Mouse (Mus musculus): ENCODE measurements around the gene Gm44503. TPM values are rescaled to one million over a fixed set of nuclear protein-coding genes. Genes with fewer than 3 reads are reported as not detected.

Gene Gm44503
- not detected in 2 replicates for polyA plus RNA-seq (2015; fragmentation: Nextera tagmentation; extraction: Ambion mirVana)

DNA sequence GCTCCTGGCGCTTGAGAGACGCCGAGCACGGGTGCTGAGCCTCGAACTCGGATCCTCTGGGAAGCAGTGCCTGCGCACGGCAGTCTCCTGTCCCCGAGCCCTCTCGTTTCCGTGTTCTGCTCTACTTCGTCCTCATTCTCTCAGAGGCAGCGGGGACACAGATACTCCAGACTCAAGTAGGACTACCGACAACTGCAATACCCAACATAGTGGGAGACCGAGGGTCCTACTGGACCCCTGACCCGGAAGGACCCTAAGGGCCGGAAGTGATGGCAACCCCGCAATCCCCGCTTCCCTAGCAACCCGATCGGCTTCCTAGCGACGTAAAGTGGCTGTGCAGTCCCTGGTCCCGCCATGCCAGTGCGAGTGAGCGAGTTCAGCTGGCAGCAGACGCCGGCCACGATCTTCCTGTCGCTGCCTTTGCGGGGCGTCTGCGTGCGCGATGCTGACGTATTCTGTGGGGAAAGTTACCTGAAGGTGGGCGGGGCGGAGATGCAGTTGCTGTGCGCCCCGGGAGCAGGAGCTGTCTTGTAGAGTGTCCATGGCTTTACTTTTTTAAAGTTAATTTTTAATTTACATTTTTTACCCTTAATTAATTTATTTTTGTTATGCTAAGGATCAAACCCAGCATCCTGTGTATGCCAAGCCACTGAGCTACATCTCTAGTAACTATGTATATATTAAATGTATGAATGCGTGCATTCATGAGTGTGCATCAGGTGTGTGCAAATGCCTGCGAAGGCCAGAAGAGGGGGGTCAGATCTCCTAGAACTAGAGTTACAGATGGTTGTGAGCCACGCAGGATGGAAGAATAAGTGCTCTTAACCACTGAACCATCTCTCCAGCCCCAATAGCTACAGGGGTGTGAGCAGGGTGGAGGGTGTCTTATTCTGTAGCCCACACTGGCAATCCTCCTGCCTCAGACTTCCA is at the start of gene Gm44503, which contains the start of gene Dyx1c1:
Gene Gm44503 (plus strand): TSS at position 332 of the 930 bp plus-strand sequence.
Gene Dyx1c1 (plus strand): TSS at position 265 of the 930 bp plus-strand sequence.
- Histone ChIP-seq H3K4me1 (ENCODE audit: insufficient read depth) (peaks cover 8% of the 10 kb centered on the region; the same call in 1 of the 2 replicates), H3K9me3 (ENCODE audit: low read length) (no peaks in the 10 kb centered on the region), H3K27ac (ENCODE audit: low read depth) (peak within 1 kb of the TSS; percentile 25; the same call in 1 of the 2 replicates), H3K27me3 (ENCODE audit: insufficient read depth, low read length) (no peaks in the 10 kb centered on the region), H3K4me2 (ENCODE audit: low read depth, low read length) (peak within 1 kb of the TSS; percentile 78), H3K4me3 (ENCODE audit: low read depth, low read length) (peak within 1 kb of the TSS; percentile 59), H3K36me3 (replicated peaks; ENCODE audit: insufficient read depth, low read length) (no peaks in the 10 kb centered on the region), H3K9ac (replicated peaks) (peak within 1 kb of the TSS; percentile 55)
- whole genome bisulfite sequencing (ENCODE audit: insufficient replicate concordance): 3% methylated on average over 43 of the region's 43 CpGs
- DNase-seq (peak; percentile 81), ATAC-seq (peak; percentile 88)
- no peak for TF ChIP-seq EP300 (IDR thresholded peaks at IDR 0.05; ENCODE audit: low read depth)
- TF ChIP-seq CTCF (IDR thresholded peaks at IDR 0.05; ENCODE audit: low read depth): peak; percentile 26

DNA sequence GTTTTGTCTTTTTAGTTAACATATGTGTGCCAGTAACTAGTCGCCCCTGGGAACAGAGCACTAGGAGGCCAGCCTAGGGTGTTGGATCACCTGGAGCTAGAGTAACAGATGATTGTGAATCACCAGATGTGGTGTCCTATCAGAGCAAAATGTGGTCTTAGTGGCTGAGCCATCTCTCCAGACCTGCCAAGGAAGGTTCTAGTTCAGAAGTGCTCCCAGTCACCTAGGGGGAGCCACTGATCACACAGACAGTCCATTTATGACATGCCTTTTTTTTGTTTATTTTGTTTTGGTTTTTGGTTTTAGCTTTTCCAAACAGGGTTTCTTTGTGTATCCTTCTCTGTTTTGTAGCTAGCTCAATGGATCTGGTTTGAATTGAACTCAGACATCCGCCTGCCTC is 47.3 kb upstream of the Gm44503 start:
- H3K9ac ChIP-seq (replicated peaks): no peak overlapping the region
- no peak for TF ChIP-seq EP300 (IDR thresholded peaks at IDR 0.05; ENCODE audit: low read depth)
- no peak for TF ChIP-seq CTCF (IDR thresholded peaks at IDR 0.05; ENCODE audit: low read depth)
- 78% methylated on average over 2 of the region's 2 CpGs for WGBS (ENCODE audit: insufficient replicate concordance)
- H3K27ac ChIP-seq (ENCODE audit: low read depth): no peak overlapping the region
- ATAC-seq (no peak), DNase-seq (no peak)
- H3K9me3 ChIP-seq (ENCODE audit: low read length): no peaks in the 10 kb centered on the region
- no peaks in the 10 kb centered on the region for H3K27me3 ChIP-seq (ENCODE audit: insufficient read depth, low read length)
- H3K4me3 ChIP-seq (ENCODE audit: low read depth, low read length): no peak overlapping the region
- no peak overlapping the region for H3K4me2 ChIP-seq (ENCODE audit: low read depth, low read length)
- no peaks in the 10 kb centered on the region for H3K36me3 ChIP-seq (replicated peaks; ENCODE audit: insufficient read depth, low read length)
- H3K4me1 ChIP-seq (ENCODE audit: insufficient read depth): no peaks in the 10 kb centered on the region; the same call in 1 of the 2 replicates

DNA sequence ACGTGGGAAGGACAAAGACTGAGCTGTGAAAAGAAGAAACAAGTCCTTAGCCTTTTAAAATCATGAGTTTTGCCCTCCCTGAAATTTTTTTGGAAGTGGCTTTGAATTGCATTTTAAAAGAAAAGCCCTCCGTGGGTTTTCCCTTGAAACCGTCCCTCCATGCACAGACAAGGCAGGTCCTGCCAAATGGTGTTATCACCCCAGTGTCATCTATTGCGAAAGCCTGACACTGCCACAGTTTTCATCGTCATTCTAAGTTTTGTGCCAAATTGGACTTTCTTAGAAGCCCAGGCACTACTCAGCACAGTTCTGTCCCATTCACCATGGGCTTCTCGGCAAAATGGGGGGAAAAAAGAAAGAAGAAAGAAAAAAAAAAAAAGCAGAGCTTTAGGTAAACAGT is 45.1 kb upstream of the Gm44503 start:
- Histone ChIP-seq H3K4me2 (ENCODE audit: low read depth, low read length) (peak overlapping the region; percentile 26), H3K27ac (ENCODE audit: low read depth) (no peak overlapping the region), H3K9me3 (ENCODE audit: low read length) (no peaks in the 10 kb centered on the region), H3K4me1 (ENCODE audit: insufficient read depth) (no peaks in the 10 kb centered on the region; the same call in 1 of the 2 replicates), H3K9ac (replicated peaks) (no peak overlapping the region), H3K36me3 (replicated peaks; ENCODE audit: insufficient read depth, low read length) (no peaks in the 10 kb centered on the region), H3K4me3 (ENCODE audit: low read depth, low read length) (no peak overlapping the region), H3K27me3 (ENCODE audit: insufficient read depth, low read length) (no peaks in the 10 kb centered on the region)
- TF ChIP-seq CTCF (IDR thresholded peaks at IDR 0.05; ENCODE audit: low read depth) (no peak), EP300 (IDR thresholded peaks at IDR 0.05; ENCODE audit: low read depth) (no peak)
- DNase-seq (no peak), ATAC-seq (peak; percentile 43; the same call in 1 of the 2 replicates)
- 26% methylated on average over 6 of the region's 6 CpGs for WGBS (ENCODE audit: insufficient replicate concordance)

DNA sequence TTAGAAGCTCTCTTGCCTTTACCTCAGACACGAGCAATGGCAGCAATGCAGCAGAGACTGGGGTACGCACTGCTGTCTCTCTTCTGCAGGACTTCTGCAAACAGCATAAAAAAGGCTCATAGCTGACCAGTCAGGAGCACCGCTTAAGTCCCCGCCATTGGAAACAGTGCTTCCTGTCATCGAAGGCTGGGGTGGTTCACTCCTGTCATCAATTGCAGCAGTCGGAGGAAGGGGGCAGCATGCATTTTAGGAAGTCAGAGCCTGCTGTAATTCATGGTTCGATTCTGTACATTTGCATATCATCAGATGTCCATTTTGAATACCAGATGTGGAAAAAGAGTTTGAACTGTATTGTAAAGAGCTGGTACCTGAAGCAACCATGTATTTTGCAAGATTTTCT is 42.9 kb upstream of the Gm44503 start:
- Histone ChIP-seq H3K27ac (ENCODE audit: low read depth) (no peak overlapping the region), H3K9me3 (ENCODE audit: low read length) (no peaks in the 10 kb centered on the region), H3K9ac (replicated peaks) (no peak overlapping the region), H3K4me2 (ENCODE audit: low read depth, low read length) (no peak overlapping the region), H3K4me1 (ENCODE audit: insufficient read depth) (no peaks in the 10 kb centered on the region; the same call in 1 of the 2 replicates), H3K4me3 (ENCODE audit: low read depth, low read length) (no peak overlapping the region), H3K27me3 (ENCODE audit: insufficient read depth, low read length) (no peaks in the 10 kb centered on the region), H3K36me3 (replicated peaks; ENCODE audit: insufficient read depth, low read length) (no peaks in the 10 kb centered on the region)
- DNase-seq: no peak
- ATAC-seq: no peak
- whole genome bisulfite sequencing (ENCODE audit: insufficient replicate concordance): 29% methylated on average over 7 of the region's 7 CpGs
- TF ChIP-seq EP300 (IDR thresholded peaks at IDR 0.05; ENCODE audit: low read depth): no peak
- TF ChIP-seq CTCF (IDR thresholded peaks at IDR 0.05; ENCODE audit: low read depth): no peak

DNA sequence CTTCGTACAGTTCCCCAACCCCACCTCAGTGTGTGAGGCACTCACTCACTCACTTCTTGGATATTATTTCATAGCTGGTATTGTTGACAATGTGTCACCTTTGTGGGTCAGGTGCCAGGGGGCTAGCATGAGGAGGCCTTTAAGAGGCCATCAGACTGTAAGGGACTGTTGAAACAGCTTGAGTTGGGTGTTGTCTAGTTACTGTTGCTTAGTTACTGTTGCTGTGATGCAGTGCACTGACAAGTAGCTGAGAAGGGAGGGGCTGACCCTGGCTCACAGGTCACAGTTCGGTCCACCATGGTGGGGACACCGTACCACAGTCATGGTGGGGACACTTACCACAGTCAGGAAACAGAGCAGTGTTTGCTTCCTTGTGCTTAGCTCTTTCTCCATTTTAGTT is 35.6 kb upstream of the Gm44503 start:
- WGBS (ENCODE audit: insufficient replicate concordance): 65% methylated on average over 3 of the region's 3 CpGs
- TF ChIP-seq CTCF (IDR thresholded peaks at IDR 0.05; ENCODE audit: low read depth) (no peak), EP300 (IDR thresholded peaks at IDR 0.05; ENCODE audit: low read depth) (no peak)
- Histone ChIP-seq H3K9me3 (ENCODE audit: low read length) (no peaks in the 10 kb centered on the region), H3K9ac (replicated peaks) (no peak overlapping the region), H3K27me3 (ENCODE audit: insufficient read depth, low read length) (peaks cover 42% of the 10 kb centered on the region), H3K4me3 (ENCODE audit: low read depth, low read length) (no peak overlapping the region), H3K27ac (ENCODE audit: low read depth) (no peak overlapping the region), H3K36me3 (replicated peaks; ENCODE audit: insufficient read depth, low read length) (no peaks in the 10 kb centered on the region), H3K4me1 (ENCODE audit: insufficient read depth) (no peaks in the 10 kb centered on the region), H3K4me2 (ENCODE audit: low read depth, low read length) (no peak overlapping the region)
- DNase-seq (no peak), ATAC-seq (no peak)
